Comparison of ENCODE assay signal across 9 mouse cellular contexts in genomic region chr12:111726122-111726463, GRCm38 (mm10). TPM values are rescaled to one million over a fixed set of nuclear protein-coding genes. Genes with fewer than 3 reads are reported as not detected.
DNase-seq lines count a peak whose midpoint lies in the region; ATAC-seq and TF ChIP-seq lines count a peak whose summit lies in the region.
"Had no signal": no experiment of that assay in that cellular context is flagged by ENCODE, and none has a peak within 500 bp of the region (broad histone marks: within the 10 kb centered on the region; RNA-seq: fewer than 3 reads in every experiment).

No protein-coding gene starts in this region.

- TF ChIP-seq CTCF in olfactory bulb, adult 2 months (IDR thresholded peaks at IDR 0.05; ENCODE audit: insufficient read depth, low read depth, low read length) = no peak

- no peak overlapping the region for H3K4me2 ChIP-seq in heart, embryonic 11.5 days
- H3K4me2 ChIP-seq: lung, embryonic 15.5 days had no signal

- WGBS in heart, embryonic 11.5 days (ENCODE audit: insufficient replicate concordance) = 66% methylated on average over 4 of the region's 4 CpGs
- 33% methylated on average over 4 of the region's 4 CpGs for WGBS in olfactory bulb, adult 2 months

- H3K4me1 ChIP-seq in heart, embryonic 11.5 days (ENCODE audit: control insufficient read depth, insufficient read depth, low read length) = peaks cover 4% of the 10 kb centered on the region; the same call in 1 of the 2 replicates
- peaks cover 22% of the 10 kb centered on the region for H3K4me1 ChIP-seq in olfactory bulb, adult 2 months (ENCODE audit: control insufficient read depth, insufficient read depth, low read length)
- H3K4me1 ChIP-seq: lung, embryonic 15.5 days had no signal

- no peak for TF ChIP-seq POLR2A in olfactory bulb, adult 2 months (IDR thresholded peaks at IDR 0.05; ENCODE audit: insufficient read depth, low read depth, low read length)

- no peak for DNase-seq in frontal cortex, postnatal 14 days (ENCODE audit: low spot score in 2 of 2)
- peak; percentile 59 for DNase-seq in layer of hippocampus, adult 9-11 months
- DNase-seq in thymus, adult 18-20 months = no peak
- no peak for DNase-seq in spleen, postnatal 10 days (ENCODE audit: low spot score in 2 of 2)

- H3K36me3 ChIP-seq in heart, embryonic 11.5 days (ENCODE audit: control insufficient read depth, insufficient read depth, low read length) = peaks cover 3% of the 10 kb centered on the region

- peak; percentile 86 for ATAC-seq in frontal cortex, adult (ENCODE audit: low TSS enrichment)
- peak; percentile 66 for ATAC-seq in common myeloid progenitor, adult 5-6 weeks (replicated peaks; ENCODE audit: low read depth, poor library complexity, severe bottlenecking)
- ATAC-seq in heart, embryonic 11.5 days (replicated peaks; ENCODE audit: insufficient number of reproducible peaks, low FRiP score, low TSS enrichment) = no peak; the same call in 1 of the 2 replicates

- H3K9me3 ChIP-seq in heart, embryonic 11.5 days (replicated peaks; ENCODE audit: control insufficient read depth, low read length) = no peaks in the 10 kb centered on the region
- H3K9me3 ChIP-seq: lung, embryonic 15.5 days had no signal

- no peak overlapping the region for H3K9ac ChIP-seq in heart, embryonic 11.5 days (ENCODE audit: low read depth, low read length)
- H3K9ac ChIP-seq: lung, embryonic 15.5 days had no signal

- H3K27ac ChIP-seq in heart, embryonic 11.5 days (ENCODE audit: low read depth, low read length) = peak overlapping the region; percentile 35; the same call in 1 of the 2 replicates
- H3K27ac ChIP-seq in olfactory bulb, adult 2 months (ENCODE audit: insufficient read depth, low read depth, low read length) = peak overlapping the region; percentile 81
- H3K27ac ChIP-seq: lung, embryonic 15.5 days had no signal

- H3K4me3 ChIP-seq in heart, embryonic 11.5 days (ENCODE audit: low read depth, low read length) = no peak overlapping the region
- H3K4me3 ChIP-seq in olfactory bulb, adult 2 months (ENCODE audit: insufficient read depth, low read depth, low read length) = no peak overlapping the region
- H3K4me3 ChIP-seq: lung, embryonic 15.5 days had no signal

- no peaks in the 10 kb centered on the region for H3K27me3 ChIP-seq in heart, embryonic 11.5 days (ENCODE audit: control insufficient read depth, insufficient read depth, low read length)
- H3K27me3 ChIP-seq: lung, embryonic 15.5 days had no signal

RNA-seq across cellular contexts. Expression of gene Apopt1, which starts 13.0 kb away (rescaled TPM):
- 41.9 and 56.2 TPM in 2 replicates for total RNA-seq in common myeloid progenitor, adult 5-6 weeks (2017)
- 50.0 and 51.3 TPM in 2 replicates for polyA plus RNA-seq in heart, embryonic 11.5 days (2014; fragmentation: Nextera tagmentation; extraction: Ambion mirVana)
- not detected in 2 replicates for polyA plus RNA-seq in olfactory bulb, adult 2 months (2012; ENCODE audit: insufficient read depth, insufficient read length, low replicate concordance, missing spikeins)

RNA-seq across cellular contexts. Expression of gene Bag5, which starts 13.0 kb away (rescaled TPM):
- 38.3 and 44.9 TPM in 2 replicates for total RNA-seq in common myeloid progenitor, adult 5-6 weeks (2017)
- polyA plus RNA-seq in heart, embryonic 11.5 days (2014; fragmentation: Nextera tagmentation; extraction: Ambion mirVana) = 41.8 and 42.8 TPM in 2 replicates
- polyA plus RNA-seq in olfactory bulb, adult 2 months (2012; ENCODE audit: insufficient read depth, insufficient read length, low replicate concordance, missing spikeins) = not detected in 2 replicates

RNA-seq across cellular contexts. Expression of gene Klc1, which starts 32.6 kb away (rescaled TPM):
- 39.2 and 98.8 TPM in 2 replicates for total RNA-seq in common myeloid progenitor, adult 5-6 weeks (2017)
- polyA plus RNA-seq in heart, embryonic 11.5 days (2014; fragmentation: Nextera tagmentation; extraction: Ambion mirVana) = 94.9 and 101 TPM in 2 replicates
- 135 and 1,741 TPM in 2 replicates for polyA plus RNA-seq in olfactory bulb, adult 2 months (2012; ENCODE audit: insufficient read depth, insufficient read length, low replicate concordance, missing spikeins)

RNA-seq across cellular contexts. Expression of gene Trmt61a, which starts 48.2 kb away (rescaled TPM):
- 6.2 and 12.7 TPM in 2 replicates for total RNA-seq in common myeloid progenitor, adult 5-6 weeks (2017)
- 3.4 and 4.6 TPM in 2 replicates for polyA plus RNA-seq in heart, embryonic 11.5 days (2014; fragmentation: Nextera tagmentation; extraction: Ambion mirVana)
- not detected in 2 replicates for polyA plus RNA-seq in olfactory bulb, adult 2 months (2012; ENCODE audit: insufficient read depth, insufficient read length, low replicate concordance, missing spikeins)

RNA-seq across cellular contexts. Expression of gene Ckb, which starts 54.0 kb away (rescaled TPM):
- total RNA-seq in common myeloid progenitor, adult 5-6 weeks (2017) = 1.1 and 2.8 TPM in 2 replicates
- polyA plus RNA-seq in heart, embryonic 11.5 days (2014; fragmentation: Nextera tagmentation; extraction: Ambion mirVana) = 454 and 458 TPM in 2 replicates
- 210 and 316 TPM in 2 replicates for polyA plus RNA-seq in olfactory bulb, adult 2 months (2012; ENCODE audit: insufficient read depth, insufficient read length, low replicate concordance, missing spikeins)

Comparison
In these comparisons a context has a peak if more than half of its experiments do, and no peak if none do; other contexts are left out.
1. RNA of gene Apopt1, which starts 13.0 kb away (polyA plus RNA-seq): 50.0 to 51.3 TPM in heart, embryonic 11.5 days; not detected in olfactory bulb, adult 2 months; every median in the first group is over 10 times any median in the second.